Mouse (Mus musculus) myocyte (in vitro differentiated cells): ENCODE measurements around the gene Ltv1.

Source experiments
- CEBPB ChIP-seq: IDR thresholded peaks from 2 replicates; pipeline ENCODE4 v1.6.1; 2011; ENCODE audit warnings: mild to moderate bottlenecking, moderate library complexity; ENCODE audit not compliant: poor library complexity, insufficient read depth, severe bottlenecking
- MAX ChIP-seq: IDR thresholded peaks from one replicate; pipeline ENCODE4 v1.6.1; 2011; ENCODE audit warnings: low read depth, mild to moderate bottlenecking, control low read depth
- MYOD1 ChIP-seq, 3 experiments: IDR thresholded peaks; one replicate each; pipeline ENCODE4 v1.6.1; 2011; ENCODE audit warnings: control low read depth in 2 of 3, low read depth in 2 of 3, mild to moderate bottlenecking in 2 of 3, moderate library complexity in 1 of 3; ENCODE audit not compliant: insufficient read length in 2 of 3, control insufficient read depth in 1 of 3
- POLR2A ChIP-seq: IDR thresholded peaks from one replicate; pipeline ENCODE4 v1.6.1; 2011; ENCODE audit warnings: low read depth, mild to moderate bottlenecking, control low read depth, moderate library complexity; ENCODE audit not compliant: insufficient read length
- REST ChIP-seq: IDR thresholded peaks from one replicate; pipeline ENCODE4 v1.6.1; 2011; ENCODE audit warnings: mild to moderate bottlenecking, control low read depth, moderate library complexity; ENCODE audit not compliant: insufficient read depth, insufficient read length
- TCF12 ChIP-seq: IDR thresholded peaks from one replicate; pipeline ENCODE4 v1.6.1; 2011; ENCODE audit warnings: mild to moderate bottlenecking, control low read depth; ENCODE audit not compliant: poor library complexity, insufficient read depth, severe bottlenecking
- USF1 ChIP-seq: IDR thresholded peaks from one replicate; pipeline ENCODE4 v1.6.1; 2011; ENCODE audit warnings: low read depth, mild to moderate bottlenecking, control low read depth, moderate library complexity

DNA sequence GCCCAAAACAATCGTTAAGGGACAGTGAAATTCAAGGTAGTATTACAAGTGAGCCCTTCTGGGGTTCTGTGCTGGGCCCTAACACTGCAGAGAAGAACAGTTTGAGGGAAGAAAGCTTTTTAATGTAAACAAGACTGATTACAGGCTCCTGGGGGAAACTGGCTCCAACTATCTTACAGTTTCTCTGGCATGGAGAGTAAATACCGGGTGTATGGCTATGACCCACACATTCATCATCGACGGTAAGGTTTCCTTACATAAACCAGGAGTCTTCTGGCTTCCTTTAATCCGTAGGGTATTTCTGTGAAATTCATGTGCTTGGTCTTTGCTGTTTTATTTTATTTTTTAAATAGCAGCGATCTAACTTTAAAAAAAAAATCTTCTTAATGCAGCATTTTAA lies 19.9 kb upstream of the Ltv1 start:
- TF ChIP-seq MYOD1 (IDR thresholded peaks at IDR 0.05; ENCODE audit: control insufficient read depth in 1 of 3, insufficient read length in 2 of 3, low read depth in 2 of 3) (no peak), POLR2A (no peak), TCF12 (no peak), USF1 (no peak), REST (no peak), CEBPB (no peak), MAX (no peak)
